Mouse (Mus musculus) spleen, adult 2 months (tissue): ENCODE results near the gene Dlgap4.

ENCODE experiments used
- CTCF ChIP-seq: fragments of 200-500 bp; IDR thresholded peaks from 2 replicates; pipeline ENCODE4 v1.5.1; 2011; ENCODE audit warnings: mild to moderate bottlenecking, inconsistent platforms; ENCODE audit not compliant: insufficient read depth, insufficient read length, insufficient replicate concordance; ENCODE audit errors: extremely low read depth
- POLR2A ChIP-seq: fragments of 200-500 bp; IDR thresholded peaks from 2 replicates; pipeline ENCODE4 v1.6.1; 2011; ENCODE audit warnings: low read depth, low read length, inconsistent platforms

GRCm38 (mm10) chr2:156630288-156630687 lies 16.8 kb downstream of the Dlgap4 start:
- no peak for TF ChIP-seq CTCF
- no peak for TF ChIP-seq POLR2A
